Mouse (Mus musculus): ENCODE data around the gene Capza2.

DNA sequence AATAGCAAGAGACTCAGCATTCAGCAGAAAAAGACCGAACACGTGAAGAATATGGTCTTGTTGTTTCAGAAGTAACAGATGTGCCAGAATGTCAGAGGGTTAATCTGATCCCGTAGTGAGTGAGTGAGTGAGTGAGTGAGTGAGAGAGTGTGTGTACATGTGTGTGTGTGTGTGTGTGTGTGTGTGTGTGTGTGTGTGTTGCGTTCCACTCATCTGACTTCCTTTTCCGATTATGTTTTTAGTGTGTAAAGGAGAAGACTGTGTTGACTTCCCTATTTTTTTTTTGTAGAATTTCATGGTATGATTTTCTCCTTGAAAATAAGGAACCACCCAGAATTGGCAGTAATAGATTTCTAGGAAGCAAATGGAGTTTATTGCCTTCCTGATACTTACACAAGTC lies 52.6 kb downstream of the Capza2 start:
- TF ChIP-seq POLR2A (IDR thresholded peaks at IDR 0.05; ENCODE audit: extremely low read depth, insufficient read depth, low read length), result no peak
- TF ChIP-seq CTCF (IDR thresholded peaks at IDR 0.05; ENCODE audit: extremely low read depth, insufficient read depth, low read length), result no peak

Measured in cortical plate, adult 2 months (tissue).